Mouse (Mus musculus): ENCODE results near the gene Sox5. TPM values are rescaled to one million over a fixed set of nuclear protein-coding genes. Genes with fewer than 3 reads are reported as not detected.

The Sox5 gene
- polyA plus RNA-seq, 1 experiment from 2014 or later = 25.8 TPM

DNA sequence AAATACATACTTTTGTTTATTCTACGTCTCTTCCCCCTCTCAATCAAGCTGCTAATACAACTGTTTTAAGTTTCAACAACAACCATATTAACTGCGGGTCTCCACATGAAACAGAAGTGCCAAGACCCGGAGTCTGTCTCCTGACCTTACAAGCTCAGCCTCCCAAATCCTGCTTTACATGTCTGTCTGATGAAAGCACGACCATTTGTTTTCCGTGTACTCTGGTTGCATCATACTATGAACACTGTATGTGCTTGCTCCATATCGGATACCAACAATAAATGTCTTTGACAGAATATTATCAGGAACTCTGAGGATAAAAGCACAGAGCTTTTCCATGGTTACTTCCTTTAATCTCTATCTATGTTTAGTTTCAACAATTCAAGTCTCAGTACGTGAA is 516.8 kb downstream of the Sox5 start:
- Histone ChIP-seq H3K9me3 (replicated peaks; ENCODE audit: control insufficient read depth, low read length) (no peaks in the 10 kb centered on the region), H3K4me3 (replicated peaks; ENCODE audit: low read length) (no peak overlapping the region), H3K27me3 (ENCODE audit: control insufficient read depth, insufficient read depth, low read length) (no peaks in the 10 kb centered on the region), H3K36me3 (ENCODE audit: control insufficient read depth, insufficient read depth, low read length) (no peaks in the 10 kb centered on the region), H3K27ac (ENCODE audit: low read length) (no peak overlapping the region), H3K4me1 (ENCODE audit: control insufficient read depth, insufficient read depth, low read length) (no peaks in the 10 kb centered on the region; the same call in 1 of the 2 replicates), H3K9ac (ENCODE audit: low read length) (no peak overlapping the region), H3K4me2 (ENCODE audit: low read depth, low read length) (no peak overlapping the region)
- 57% methylated on average over 7 of the region's 7 CpGs for WGBS
- ATAC-seq (ENCODE audit: insufficient read depth, low FRiP score) = no peak

DNA sequence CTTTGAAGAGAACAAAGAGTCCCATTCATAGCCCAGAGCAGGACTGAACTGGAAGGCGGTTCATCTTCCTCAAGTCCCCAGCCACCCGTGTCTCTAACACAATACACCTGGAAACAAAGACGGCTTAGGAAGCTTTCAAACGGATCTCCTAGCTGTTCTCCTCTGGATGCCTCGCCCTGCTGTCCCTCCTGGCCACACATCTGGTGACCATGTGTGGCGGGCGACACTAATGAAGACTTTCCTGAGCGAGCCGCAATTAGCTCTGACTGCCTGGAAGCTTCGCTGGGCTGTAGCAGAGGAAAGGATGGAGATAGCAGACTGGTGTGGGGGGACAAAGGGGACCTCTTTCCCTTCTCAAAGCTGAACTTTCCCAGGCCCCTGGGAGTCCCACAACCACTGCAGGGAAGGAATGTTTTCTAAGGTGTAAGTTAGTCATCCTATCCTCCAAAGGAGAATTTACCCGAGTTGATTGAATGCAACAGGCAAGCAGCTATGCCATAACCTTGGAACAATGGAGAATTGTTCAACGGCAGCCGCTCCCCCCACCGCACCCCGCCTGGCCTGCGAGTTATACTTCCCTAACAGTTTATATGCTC is 517.4 kb downstream of the Sox5 start:
- Histone ChIP-seq H3K27me3 (ENCODE audit: control insufficient read depth, insufficient read depth, low read length) (no peaks in the 10 kb centered on the region), H3K9ac (ENCODE audit: low read length) (no peak overlapping the region), H3K4me2 (ENCODE audit: low read depth, low read length) (no peak overlapping the region), H3K27ac (ENCODE audit: low read length) (no peak overlapping the region), H3K4me1 (ENCODE audit: control insufficient read depth, insufficient read depth, low read length) (no peaks in the 10 kb centered on the region; the same call in 1 of the 2 replicates), H3K36me3 (ENCODE audit: control insufficient read depth, insufficient read depth, low read length) (no peaks in the 10 kb centered on the region), H3K9me3 (replicated peaks; ENCODE audit: control insufficient read depth, low read length) (no peaks in the 10 kb centered on the region), H3K4me3 (replicated peaks; ENCODE audit: low read length) (no peak overlapping the region)
- no peak for ATAC-seq (ENCODE audit: insufficient read depth, low FRiP score)
- 52% methylated on average over 16 of the region's 16 CpGs for WGBS

DNA sequence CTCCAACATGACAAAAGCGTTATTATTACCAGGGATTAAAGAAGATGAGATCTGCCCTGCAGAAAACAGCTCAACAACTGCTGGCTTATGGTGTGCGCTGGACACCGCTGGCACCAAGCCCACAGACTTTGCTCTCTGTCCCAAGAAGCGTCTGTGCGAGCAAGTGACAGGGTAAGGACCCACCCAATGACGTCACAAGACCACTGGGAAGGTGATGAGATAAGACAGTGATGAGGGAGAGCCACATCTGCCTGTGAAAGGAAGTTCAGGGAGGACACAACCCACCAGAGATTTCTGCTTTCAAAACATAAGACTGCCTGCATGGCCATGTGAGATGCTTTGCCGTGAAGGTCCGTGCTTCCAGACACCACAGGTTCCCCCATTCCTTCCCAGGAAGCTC is 525.3 kb downstream of the Sox5 start:
- Histone ChIP-seq H3K9me3 (replicated peaks; ENCODE audit: control insufficient read depth, low read length) (no peaks in the 10 kb centered on the region), H3K27ac (ENCODE audit: low read length) (no peak overlapping the region), H3K4me2 (ENCODE audit: low read depth, low read length) (no peak overlapping the region), H3K4me1 (ENCODE audit: control insufficient read depth, insufficient read depth, low read length) (no peaks in the 10 kb centered on the region), H3K4me3 (replicated peaks; ENCODE audit: low read length) (no peak overlapping the region), H3K9ac (ENCODE audit: low read length) (no peak overlapping the region), H3K36me3 (ENCODE audit: control insufficient read depth, insufficient read depth, low read length) (no peaks in the 10 kb centered on the region), H3K27me3 (ENCODE audit: control insufficient read depth, insufficient read depth, low read length) (no peaks in the 10 kb centered on the region)
- no peak for ATAC-seq (ENCODE audit: insufficient read depth, low FRiP score)
- 70% methylated on average over 8 of the region's 8 CpGs for WGBS

DNA sequence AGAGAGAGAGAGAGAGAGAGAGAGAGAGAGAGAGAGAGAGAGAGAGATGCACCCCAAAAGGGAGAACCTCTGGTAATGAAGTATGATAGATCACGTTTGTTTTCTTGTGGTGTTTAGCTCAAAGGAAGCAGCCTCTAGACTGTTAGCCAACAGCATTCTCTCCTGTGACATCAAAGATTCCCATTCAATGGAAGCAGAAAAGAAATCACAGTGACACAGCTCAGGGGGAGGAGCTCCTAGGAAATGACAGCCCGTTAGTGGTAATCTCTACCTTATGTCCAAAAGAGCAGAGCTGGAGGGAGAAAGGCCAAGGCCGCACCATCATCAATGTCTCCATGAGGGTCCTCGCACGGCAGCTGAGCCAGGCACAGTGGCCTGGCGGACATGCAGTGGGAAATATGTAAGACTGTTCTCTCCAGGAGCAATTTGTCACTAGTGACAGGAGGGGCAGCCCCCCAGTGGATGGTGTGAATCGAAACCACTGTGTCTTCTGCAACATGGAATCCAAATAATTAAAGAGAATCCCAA is 529.5 kb downstream of the Sox5 start:
- no peaks in the 10 kb centered on the region for H3K36me3 ChIP-seq (ENCODE audit: control insufficient read depth, insufficient read depth, low read length)
- no peak overlapping the region for H3K4me2 ChIP-seq (ENCODE audit: low read depth, low read length)

DNA sequence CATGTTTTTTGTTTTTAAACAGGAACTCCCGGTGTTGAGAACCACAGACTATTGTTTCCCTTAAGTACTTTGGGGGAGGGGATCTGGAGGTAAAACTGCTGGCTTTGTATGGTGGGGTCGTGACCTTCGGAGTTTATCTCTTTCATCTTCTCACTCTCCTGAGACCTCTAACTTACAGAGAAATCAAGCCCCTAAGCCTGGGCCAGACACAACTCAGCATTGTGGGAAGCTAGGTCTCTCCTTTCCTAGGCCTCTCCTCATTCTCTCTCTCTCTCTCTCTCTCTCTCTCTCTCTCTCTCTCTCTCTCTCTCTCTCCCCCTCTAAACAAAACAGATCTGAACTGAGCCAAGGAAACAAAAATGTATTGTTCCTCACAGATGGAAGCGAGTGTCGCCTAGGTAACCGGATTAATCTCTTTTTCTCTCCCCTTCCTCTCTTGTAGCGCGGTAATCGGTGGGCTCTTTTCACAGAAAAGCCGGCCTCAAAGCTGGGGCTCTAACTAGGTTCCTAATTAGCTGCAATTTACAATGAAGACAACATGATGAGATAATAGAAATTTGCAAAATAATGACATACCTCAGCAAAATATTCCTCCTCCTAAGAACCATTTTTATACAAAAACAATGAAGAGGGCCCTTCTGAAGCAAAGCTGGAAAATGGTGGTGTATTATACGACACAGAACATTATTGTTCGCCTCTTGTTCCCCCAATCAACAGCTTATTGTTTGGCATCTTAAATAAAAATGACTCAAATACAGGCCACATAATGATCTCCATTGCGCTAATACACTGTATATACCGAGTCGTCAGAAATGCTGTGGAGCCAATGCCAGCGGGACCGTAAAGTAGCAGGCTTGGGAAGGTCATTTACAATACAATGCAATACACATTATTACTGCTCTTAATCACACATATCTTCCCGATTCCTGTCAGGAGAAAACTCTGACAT is 530.3 kb downstream of the Sox5 start:
- H3K4me1 ChIP-seq (ENCODE audit: control insufficient read depth, insufficient read depth, low read length) = no peaks in the 10 kb centered on the region
- no peaks in the 10 kb centered on the region for H3K27me3 ChIP-seq (ENCODE audit: control insufficient read depth, insufficient read depth, low read length)
- no peak overlapping the region for H3K9ac ChIP-seq (ENCODE audit: low read length)
- H3K4me3 ChIP-seq (replicated peaks; ENCODE audit: low read length) = no peak overlapping the region
- no peaks in the 10 kb centered on the region for H3K36me3 ChIP-seq (ENCODE audit: control insufficient read depth, insufficient read depth, low read length)
- WGBS = 65% methylated on average over 18 of the region's 18 CpGs
- ATAC-seq (ENCODE audit: insufficient read depth, low FRiP score) = no peak
- no peak overlapping the region for H3K4me2 ChIP-seq (ENCODE audit: low read depth, low read length)
- H3K9me3 ChIP-seq (replicated peaks; ENCODE audit: control insufficient read depth, low read length) = no peaks in the 10 kb centered on the region
- no peak overlapping the region for H3K27ac ChIP-seq (ENCODE audit: low read length)

More for the DNA sequence above, 529.5 kb downstream of the Sox5 start:
- Histone ChIP-seq H3K27ac (ENCODE audit: low read length) (no peak overlapping the region), H3K4me3 (replicated peaks; ENCODE audit: low read length) (no peak overlapping the region), H3K9me3 (replicated peaks; ENCODE audit: control insufficient read depth, low read length) (no peaks in the 10 kb centered on the region), H3K9ac (ENCODE audit: low read length) (no peak overlapping the region), H3K4me1 (ENCODE audit: control insufficient read depth, insufficient read depth, low read length) (no peaks in the 10 kb centered on the region), H3K27me3 (ENCODE audit: control insufficient read depth, insufficient read depth, low read length) (no peaks in the 10 kb centered on the region)
- WGBS = 77% methylated on average over 7 of the region's 7 CpGs
- no peak for ATAC-seq (ENCODE audit: insufficient read depth, low FRiP score)

DNA sequence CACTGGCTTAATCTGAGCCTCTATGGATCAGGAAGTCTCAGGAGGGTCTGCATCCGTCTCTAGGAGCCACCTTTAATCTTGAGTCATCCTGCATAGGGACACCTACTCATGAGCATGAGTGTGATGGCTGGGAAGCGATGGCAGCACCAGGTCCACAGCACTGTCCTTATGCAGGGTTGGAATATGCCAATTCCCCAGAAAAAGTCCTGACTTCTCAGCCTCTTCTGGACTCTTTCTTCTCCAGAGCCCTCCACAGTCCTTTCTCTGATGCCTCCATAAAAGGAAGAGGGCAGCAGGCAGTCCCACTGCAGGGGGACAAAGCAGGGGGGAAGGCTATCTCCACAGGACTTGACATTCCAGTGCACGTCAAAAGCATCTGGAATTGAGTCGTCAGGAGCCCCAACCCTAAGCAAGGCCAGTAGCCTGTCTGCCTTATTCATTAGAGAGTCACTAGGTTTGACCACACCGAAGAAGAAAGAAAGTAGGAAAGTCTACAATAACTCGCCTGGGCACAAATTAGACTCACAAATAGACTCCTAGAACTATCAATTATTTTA is 531.1 kb downstream of the Sox5 start:
- Histone ChIP-seq H3K4me1 (ENCODE audit: control insufficient read depth, insufficient read depth, low read length) (no peaks in the 10 kb centered on the region), H3K27ac (ENCODE audit: low read length) (no peak overlapping the region), H3K36me3 (ENCODE audit: control insufficient read depth, insufficient read depth, low read length) (no peaks in the 10 kb centered on the region), H3K27me3 (ENCODE audit: control insufficient read depth, insufficient read depth, low read length) (no peaks in the 10 kb centered on the region), H3K4me2 (ENCODE audit: low read depth, low read length) (no peak overlapping the region), H3K9ac (ENCODE audit: low read length) (no peak overlapping the region), H3K9me3 (replicated peaks; ENCODE audit: control insufficient read depth, low read length) (no peaks in the 10 kb centered on the region), H3K4me3 (replicated peaks; ENCODE audit: low read length) (no peak overlapping the region)
- no peak for ATAC-seq (ENCODE audit: insufficient read depth, low FRiP score)
- 60% methylated on average over 6 of the region's 6 CpGs for WGBS

DNA sequence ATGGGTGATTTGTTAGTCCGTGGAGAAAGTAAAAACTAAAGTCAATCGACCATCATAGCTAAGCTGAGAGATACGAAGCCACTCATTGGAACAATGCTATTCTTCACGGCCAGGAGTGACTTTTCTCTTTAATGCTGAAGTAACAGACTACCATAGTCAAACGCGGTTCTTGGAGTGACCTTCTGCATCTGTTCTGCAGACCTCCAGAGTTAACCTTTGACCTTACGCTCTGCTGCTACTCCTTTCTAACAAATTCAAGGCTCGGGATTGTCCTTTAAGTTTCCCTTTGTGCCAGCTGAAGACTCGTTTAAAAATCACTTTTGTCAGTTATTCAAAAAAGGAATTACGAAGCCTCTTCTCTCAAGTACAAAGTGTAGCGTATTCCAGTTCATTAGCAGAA is 545.2 kb downstream of the Sox5 start:
- WGBS = 80% methylated on average over 11 of the region's 11 CpGs

DNA sequence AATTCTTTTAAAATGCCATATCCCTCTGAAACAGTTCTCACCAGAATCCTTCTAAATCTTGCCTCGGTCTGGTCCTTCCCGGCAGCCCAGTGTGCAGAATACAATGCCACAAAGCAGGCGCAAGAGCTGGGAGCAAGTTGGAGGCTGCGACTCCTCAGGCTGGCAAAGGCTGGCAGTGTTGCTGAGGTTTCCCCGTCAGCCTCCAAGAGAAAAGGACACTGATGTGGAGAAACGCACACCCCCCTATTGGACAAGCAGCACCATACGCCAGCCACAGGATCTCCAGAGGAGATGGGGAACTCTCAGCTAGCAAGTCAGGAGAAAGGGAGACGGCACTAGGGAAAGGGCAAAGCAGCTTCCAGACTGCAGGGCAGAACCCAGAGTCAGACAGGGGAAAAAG is 577.8 kb downstream of the Sox5 start:
- Histone ChIP-seq H3K4me2 (ENCODE audit: low read depth, low read length) (no peak overlapping the region), H3K9ac (ENCODE audit: low read length) (no peak overlapping the region), H3K27ac (ENCODE audit: low read length) (no peak overlapping the region), H3K4me3 (replicated peaks; ENCODE audit: low read length) (no peak overlapping the region), H3K9me3 (replicated peaks; ENCODE audit: control insufficient read depth, low read length) (no peaks in the 10 kb centered on the region), H3K36me3 (ENCODE audit: control insufficient read depth, insufficient read depth, low read length) (no peaks in the 10 kb centered on the region), H3K27me3 (ENCODE audit: control insufficient read depth, insufficient read depth, low read length) (no peaks in the 10 kb centered on the region), H3K4me1 (ENCODE audit: control insufficient read depth, insufficient read depth, low read length) (peaks cover 14% of the 10 kb centered on the region; the same call in 1 of the 2 replicates)
- 57% methylated on average over 8 of the region's 8 CpGs for WGBS
- no peak for ATAC-seq (ENCODE audit: insufficient read depth, low FRiP score)

More for the DNA sequence above, 545.2 kb downstream of the Sox5 start:
- no peak for ATAC-seq (ENCODE audit: insufficient read depth, low FRiP score)
- H3K9ac ChIP-seq (ENCODE audit: low read length) = no peak overlapping the region
- H3K9me3 ChIP-seq (replicated peaks; ENCODE audit: control insufficient read depth, low read length) = no peaks in the 10 kb centered on the region
- no peaks in the 10 kb centered on the region for H3K36me3 ChIP-seq (ENCODE audit: control insufficient read depth, insufficient read depth, low read length)
- H3K27me3 ChIP-seq (ENCODE audit: control insufficient read depth, insufficient read depth, low read length) = no peaks in the 10 kb centered on the region
- no peak overlapping the region for H3K4me3 ChIP-seq (replicated peaks; ENCODE audit: low read length)
- no peaks in the 10 kb centered on the region for H3K4me1 ChIP-seq (ENCODE audit: control insufficient read depth, insufficient read depth, low read length)
- no peak overlapping the region for H3K4me2 ChIP-seq (ENCODE audit: low read depth, low read length)
- no peak overlapping the region for H3K27ac ChIP-seq (ENCODE audit: low read length)

DNA sequence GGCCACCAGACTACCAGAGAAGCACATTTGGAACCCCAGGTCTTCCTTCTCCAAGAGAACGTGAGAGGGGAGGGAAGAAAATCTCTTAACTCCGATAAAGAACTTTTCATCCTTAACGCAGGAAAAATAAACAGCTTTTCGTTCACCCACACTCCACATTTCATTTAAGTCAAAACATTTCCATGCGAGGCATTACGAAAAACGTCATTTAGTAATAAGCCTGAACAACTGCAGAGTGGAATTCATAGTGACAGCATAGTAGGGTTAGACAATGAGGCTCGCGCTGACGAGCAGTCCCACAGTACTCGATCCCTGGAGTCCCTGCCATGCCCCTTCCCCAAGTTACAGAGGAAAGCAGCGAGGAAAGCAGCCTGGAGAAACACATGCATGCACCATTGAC is 578.8 kb downstream of the Sox5 start:
- H3K4me3 ChIP-seq (replicated peaks; ENCODE audit: low read length) = peak overlapping the region; percentile 6; the same call in 1 of the 2 replicates
- H3K4me2 ChIP-seq (ENCODE audit: low read depth, low read length) = peak overlapping the region; percentile 43
- no peak for ATAC-seq (ENCODE audit: insufficient read depth, low FRiP score)

More for the DNA sequence above, 578.8 kb downstream of the Sox5 start:
- Histone ChIP-seq H3K9ac (ENCODE audit: low read length) (peak overlapping the region; percentile 35; the same call in 1 of the 2 replicates), H3K9me3 (replicated peaks; ENCODE audit: control insufficient read depth, low read length) (no peaks in the 10 kb centered on the region), H3K27me3 (ENCODE audit: control insufficient read depth, insufficient read depth, low read length) (no peaks in the 10 kb centered on the region), H3K27ac (ENCODE audit: low read length) (no peak overlapping the region), H3K36me3 (ENCODE audit: control insufficient read depth, insufficient read depth, low read length) (no peaks in the 10 kb centered on the region), H3K4me1 (ENCODE audit: control insufficient read depth, insufficient read depth, low read length) (peaks cover 14% of the 10 kb centered on the region; the same call in 1 of the 2 replicates)
- 34% methylated on average over 12 of the region's 12 CpGs for WGBS

All from stomach, embryonic 16.5 days (tissue).